Mouse (Mus musculus): Measurements from ENCODE around the gene Rpap2.

Rpap2 gene

DNA sequence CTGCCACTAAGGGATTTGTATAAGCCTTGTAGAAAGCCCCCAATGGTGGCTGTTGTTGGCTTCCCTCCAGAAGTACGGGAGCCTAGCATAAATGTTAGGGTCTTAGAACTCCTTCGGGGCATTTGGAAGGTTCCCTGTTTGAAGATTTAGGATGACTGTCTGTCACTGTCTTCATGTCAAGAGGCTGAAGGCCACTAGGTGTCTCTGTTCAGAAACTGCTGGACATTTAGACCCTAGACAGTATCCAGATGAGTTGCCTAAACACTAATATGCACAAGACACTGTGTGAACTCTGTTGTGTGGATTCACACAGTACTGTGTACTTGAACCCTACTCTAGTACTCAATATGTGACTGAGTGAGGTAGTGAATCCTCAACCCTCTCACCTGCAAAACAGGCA, 87.2 kb downstream of the Rpap2 start:
- DNase-seq (ENCODE audit: extremely low read depth, insufficient read length, low spot score), result no peak

DNA sequence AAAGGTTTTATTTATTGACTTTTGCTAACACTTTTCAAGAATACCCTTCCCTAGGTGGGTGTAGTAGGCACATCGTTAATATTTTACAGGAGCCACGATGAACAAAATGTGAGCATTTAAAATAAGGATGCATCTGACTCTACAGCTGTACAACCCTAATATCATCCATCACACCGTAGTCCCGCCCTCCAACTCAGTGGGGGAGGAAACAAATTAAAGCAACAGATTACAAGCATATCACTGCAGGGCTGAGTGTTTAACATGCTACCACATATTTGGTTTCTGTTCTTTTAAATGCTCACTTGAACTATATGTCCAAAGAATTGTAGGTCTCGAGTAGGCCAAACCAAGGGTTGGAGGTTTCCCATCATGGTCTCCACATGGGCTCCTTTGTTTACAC, 90.0 kb downstream of the Rpap2 start:
- DNase-seq (ENCODE audit: extremely low read depth, insufficient read length, low spot score), result no peak

DNA sequence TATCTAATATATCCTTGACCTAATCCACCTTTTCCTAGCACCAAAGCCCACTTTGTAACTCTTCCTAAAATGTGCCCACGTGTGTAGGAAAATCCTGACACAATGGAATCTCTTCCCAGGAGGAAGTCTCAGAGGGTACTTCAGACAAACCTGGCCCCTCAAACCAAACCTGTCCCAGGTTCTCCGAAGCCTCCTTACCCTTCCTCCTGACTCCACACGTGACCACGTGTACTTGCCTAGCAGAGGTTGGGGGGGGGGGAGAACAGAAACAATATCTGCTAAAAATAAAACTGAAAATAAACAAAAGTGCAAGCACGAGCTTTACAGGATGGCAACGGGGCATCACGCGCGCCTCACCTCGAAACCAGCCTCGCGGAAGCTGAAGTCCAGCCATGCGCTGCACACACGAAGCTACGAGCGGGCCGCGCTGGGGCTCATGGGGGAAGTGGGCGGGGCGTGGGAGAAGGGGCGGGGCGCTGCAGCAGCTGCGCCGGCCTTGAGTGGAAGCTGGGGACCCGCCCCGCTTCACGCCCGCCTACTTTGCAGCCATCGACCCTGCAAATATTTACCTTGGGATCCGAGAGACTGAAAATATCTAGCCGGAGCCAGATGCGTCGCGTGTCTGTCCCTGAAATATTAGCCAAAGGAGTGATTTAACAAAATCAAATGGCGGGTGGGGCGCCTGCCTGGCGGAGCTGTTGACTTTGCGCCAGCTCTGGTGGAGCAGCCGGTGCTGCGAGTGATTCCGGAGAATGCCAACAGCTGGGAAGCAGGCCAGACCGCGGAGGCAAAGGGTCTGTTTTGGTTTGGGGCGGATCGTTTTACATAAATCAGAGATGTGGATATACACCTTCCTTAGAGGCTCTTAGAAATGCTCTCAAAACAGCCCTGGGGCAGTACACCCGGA, 90.7 kb downstream of the Rpap2 start:
- DNase-seq (ENCODE audit: extremely low read depth, insufficient read length, low spot score), result peak; percentile 86

DNA sequence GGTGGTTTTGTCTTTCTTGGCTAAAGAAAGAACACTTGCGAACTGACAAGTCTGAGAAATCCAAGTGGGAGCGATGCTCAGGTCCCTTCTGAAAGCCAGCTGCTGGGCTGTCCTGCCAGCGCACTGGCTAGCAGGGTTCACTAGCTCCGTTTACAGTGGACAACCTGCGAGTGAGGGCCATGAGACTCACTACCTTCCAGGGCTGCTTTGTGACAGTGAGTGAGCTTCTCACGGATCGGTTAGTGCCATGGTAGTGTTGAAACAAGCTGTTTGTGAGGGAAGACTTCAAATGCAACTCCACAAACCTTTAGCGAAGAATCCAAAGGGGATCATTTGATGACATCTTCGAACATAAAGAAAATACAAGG, 91.3 kb downstream of the Rpap2 start:
- DNase-seq (ENCODE audit: extremely low read depth, insufficient read length, low spot score), result no peak

DNA sequence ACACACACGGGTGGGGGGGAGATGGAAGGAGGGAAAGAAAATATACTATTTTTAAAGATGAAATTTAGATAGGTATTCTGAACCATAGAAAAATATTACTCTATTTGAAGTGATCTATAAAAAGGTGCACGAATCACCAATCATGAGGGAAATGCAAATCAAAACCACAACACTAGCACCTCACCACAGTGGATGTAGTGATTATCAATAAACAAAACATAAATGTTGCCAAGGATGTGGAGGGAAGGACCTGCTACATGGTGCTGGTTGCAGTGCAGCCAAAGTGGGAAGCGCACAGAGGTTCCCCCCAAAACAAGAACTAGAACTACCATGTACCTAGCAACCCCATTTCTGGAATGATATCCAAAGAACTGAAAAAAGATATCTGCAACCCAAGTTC, 97.8 kb downstream of the Rpap2 start:
- no peak for DNase-seq (ENCODE audit: extremely low read depth, insufficient read length, low spot score)

DNA sequence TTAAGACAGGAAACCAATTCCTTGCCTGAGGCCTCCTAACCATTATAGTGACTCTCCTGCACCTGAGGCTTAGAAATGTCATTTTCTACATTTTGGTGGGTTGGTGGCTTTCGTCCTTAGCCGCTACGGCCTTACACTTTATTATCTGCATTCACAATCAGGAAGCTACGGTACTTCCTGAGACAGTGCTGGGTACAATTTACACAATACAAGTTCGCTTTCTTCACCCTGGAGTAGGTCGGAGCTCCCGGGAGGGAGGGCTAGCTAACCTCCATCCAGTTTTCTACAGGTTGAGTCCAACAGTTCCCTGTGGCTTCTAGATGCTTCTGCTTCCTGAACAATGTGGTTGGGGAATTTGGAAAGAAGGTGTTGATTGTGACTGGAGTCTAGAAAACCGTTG, 101.7 kb downstream of the Rpap2 start:
- DNase-seq (ENCODE audit: extremely low read depth, insufficient read length, low spot score), result no peak

DNA sequence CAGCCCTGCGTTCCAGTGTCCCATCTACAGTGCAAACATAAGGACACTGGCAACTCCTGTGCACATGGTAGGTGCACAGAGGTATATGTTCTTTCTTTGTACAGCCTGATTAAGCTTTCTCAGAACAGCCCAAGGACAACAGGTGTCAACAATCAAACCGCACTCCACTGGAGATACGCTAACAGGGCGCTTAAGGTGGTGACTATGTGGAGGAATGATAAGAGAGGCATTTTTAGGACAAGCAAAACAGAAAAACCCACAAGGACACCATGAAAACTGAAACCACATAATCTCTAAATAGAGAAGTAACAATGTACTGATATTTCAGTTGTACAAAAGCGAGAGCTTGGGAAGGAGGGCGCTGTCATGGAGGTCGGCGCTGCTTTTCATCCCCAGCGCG, 103.7 kb downstream of the Rpap2 start:
- no peak for DNase-seq (ENCODE audit: extremely low read depth, insufficient read length, low spot score)

DNA sequence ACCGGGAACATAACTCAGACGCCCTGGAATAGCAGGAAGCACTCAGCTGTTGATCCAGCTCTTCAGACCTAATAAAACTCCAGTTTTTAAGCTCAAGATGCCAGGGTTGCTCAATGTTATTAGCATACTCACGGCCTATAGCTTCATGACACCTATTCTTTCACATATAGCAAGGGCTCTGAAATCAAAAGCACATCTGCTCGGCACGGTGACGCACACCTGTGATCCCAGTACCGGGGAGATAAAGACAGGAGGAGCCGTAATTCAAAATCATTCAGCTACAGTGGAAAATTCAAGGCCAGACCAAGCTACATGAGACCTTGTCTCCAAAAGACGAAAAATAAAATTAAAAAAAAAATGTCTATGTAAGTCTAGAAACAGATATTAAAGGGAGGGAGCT, 104.5 kb downstream of the Rpap2 start:
- DNase-seq (ENCODE audit: extremely low read depth, insufficient read length, low spot score), result no peak

DNA sequence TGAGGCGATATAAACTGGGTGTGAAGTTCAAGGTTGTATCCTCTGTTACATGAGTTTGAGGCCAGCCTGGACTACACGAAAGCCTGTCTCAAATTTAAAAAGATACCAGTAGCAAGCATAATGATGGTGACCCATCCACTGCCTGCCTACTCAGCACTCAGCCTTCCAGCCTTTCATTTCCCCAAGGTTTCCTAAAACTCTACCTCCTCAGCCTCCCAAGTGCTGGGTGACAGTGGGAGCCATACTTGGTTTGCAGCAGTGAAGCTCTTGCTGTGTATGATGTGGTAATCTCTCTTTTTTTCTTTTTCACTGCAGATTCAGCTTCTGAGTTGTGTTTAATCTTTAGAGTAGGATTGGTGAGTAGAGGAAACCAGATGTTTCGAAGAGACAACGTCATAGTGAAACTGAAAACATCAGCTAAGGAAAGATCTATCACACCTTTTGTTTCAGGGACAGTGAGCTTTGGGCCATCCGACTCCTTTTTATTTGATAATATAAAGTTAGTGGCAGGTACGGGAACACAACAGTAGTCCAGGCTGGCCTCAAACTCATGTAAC, 106.1 kb downstream of the Rpap2 start:
- no peak for DNase-seq (ENCODE audit: extremely low read depth, insufficient read length, low spot score)

DNA sequence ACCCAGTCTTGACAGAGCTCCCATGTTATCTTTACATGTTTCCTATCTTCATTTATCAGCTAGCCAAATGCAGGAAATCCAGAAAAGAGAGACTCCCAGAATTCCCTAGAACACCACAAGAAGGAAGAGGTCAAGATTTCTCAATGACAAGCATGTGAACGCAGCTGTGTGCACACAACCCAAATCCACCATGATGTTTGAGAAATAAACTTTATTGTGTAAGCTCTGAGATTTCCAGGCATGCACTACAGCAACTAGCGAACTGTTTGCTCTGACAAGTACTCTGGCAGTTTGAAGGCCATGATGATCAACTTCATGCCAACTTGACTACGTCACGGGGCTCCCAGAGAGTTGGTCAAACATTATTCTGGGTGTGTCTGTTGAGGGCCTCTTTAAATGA, 108.6 kb downstream of the Rpap2 start:
- no peak for DNase-seq (ENCODE audit: extremely low read depth, insufficient read length, low spot score)

DNA sequence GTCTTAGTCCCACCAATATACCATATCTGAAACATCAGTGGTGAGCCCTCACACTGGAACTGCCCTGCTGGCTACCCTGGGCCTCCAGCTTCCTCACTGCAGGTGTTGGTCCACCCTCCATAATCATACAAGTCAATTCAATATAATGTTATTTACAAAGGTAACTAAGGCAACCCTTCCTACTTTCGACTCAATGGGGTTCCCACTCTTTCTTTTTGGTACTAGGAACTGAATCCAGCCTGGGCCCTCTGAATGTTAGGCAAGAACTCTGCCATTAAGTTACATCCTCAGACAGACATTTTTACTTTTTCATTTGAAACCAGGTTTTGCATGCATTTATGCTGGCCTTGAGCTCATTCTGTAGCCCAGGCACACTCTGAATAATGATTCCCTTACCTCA, 109.1 kb downstream of the Rpap2 start:
- DNase-seq (ENCODE audit: extremely low read depth, insufficient read length, low spot score), result no peak

DNA sequence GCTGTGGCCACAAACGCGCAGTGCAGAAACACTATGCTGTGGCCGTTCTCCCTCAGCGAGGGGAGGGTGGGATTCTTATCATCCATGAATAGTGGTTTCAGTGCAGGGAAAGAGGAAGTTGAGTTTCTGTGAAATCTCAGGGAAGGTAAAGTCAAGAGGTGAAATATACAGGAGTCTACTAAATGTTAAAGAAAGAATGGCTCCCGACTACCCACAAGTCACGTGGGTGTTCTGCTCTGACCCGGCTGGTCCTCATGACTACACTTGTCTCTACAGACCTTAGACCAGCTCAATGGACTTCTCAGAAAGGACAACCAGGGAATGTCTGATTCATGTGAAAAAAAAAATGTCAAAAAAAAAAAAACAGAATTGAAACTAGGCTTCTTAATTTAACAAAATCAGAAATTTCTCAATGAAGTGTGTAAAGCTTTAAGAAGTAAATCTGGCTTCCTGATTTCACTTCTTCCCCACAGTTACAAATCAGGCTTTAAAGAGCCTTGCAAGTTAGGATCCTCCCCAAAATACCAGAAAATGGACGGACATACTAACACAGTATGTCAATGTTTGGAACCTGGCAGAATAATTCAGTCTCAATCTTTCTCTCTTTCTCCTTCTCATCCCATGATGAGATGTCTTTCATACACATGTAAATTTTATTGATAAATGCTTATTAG, 111.1 kb downstream of the Rpap2 start:
- DNase-seq (ENCODE audit: extremely low read depth, insufficient read length, low spot score), result no peak

Measured in 3134 (cell line).